Comparison of ENCODE assay signal across 8 mouse cellular contexts in genomic region chr12:44330216-44330719, GRCm38 (mm10). TPM values are rescaled to one million over a fixed set of nuclear protein-coding genes. Genes with fewer than 3 reads are reported as not detected.
DNase-seq lines count a peak whose midpoint lies in the region; ATAC-seq and TF ChIP-seq lines count a peak whose summit lies in the region.

No protein-coding gene starts in this region.

- H3K9ac ChIP-seq in heart, embryonic 13.5 days, result peak overlapping the region; percentile 80; the same call in 1 of the 2 replicates
- H3K9ac ChIP-seq in ES-Bruce4 (ENCODE audit: low read depth, poor library complexity, severe bottlenecking), result peak overlapping the region; percentile 24; the same call in 1 of the 2 replicates
- peak overlapping the region; percentile 62 for H3K9ac ChIP-seq in embryonic facial prominence, embryonic 11.5 days (replicated peaks; ENCODE audit: low read length)
- no peak overlapping the region for H3K9ac ChIP-seq in limb, embryonic 12.5 days (replicated peaks)
- H3K9ac ChIP-seq in stomach, embryonic 15.5 days, result no peak overlapping the region

- peak; percentile 16 for TF ChIP-seq CTCF in ES-Bruce4 (IDR thresholded peaks at IDR 0.05; ENCODE audit: low read depth, low read length)

- peak overlapping the region; percentile 72 for H3K4me3 ChIP-seq in heart, embryonic 13.5 days
- H3K4me3 ChIP-seq in ES-Bruce4 (ENCODE audit: low read depth, low read length), result peak overlapping the region; percentile 83
- H3K4me3 ChIP-seq in embryonic facial prominence, embryonic 11.5 days (ENCODE audit: low read depth, low read length), result peak overlapping the region; percentile 51
- H3K4me3 ChIP-seq in limb, embryonic 12.5 days (replicated peaks), result peak overlapping the region; percentile 59
- peak overlapping the region; percentile 59 for H3K4me3 ChIP-seq in stomach, embryonic 15.5 days (replicated peaks)

- H3K36me3 ChIP-seq in heart, embryonic 13.5 days, result no peaks in the 10 kb centered on the region
- no peaks in the 10 kb centered on the region for H3K36me3 ChIP-seq in ES-Bruce4 (ENCODE audit: control insufficient read depth, insufficient read depth, low read length, poor library complexity, severe bottlenecking)
- H3K36me3 ChIP-seq in embryonic facial prominence, embryonic 11.5 days (replicated peaks; ENCODE audit: control insufficient read depth, insufficient read depth, low read depth, low read length), result no peaks in the 10 kb centered on the region
- no peaks in the 10 kb centered on the region for H3K36me3 ChIP-seq in limb, embryonic 12.5 days
- H3K36me3 ChIP-seq in stomach, embryonic 15.5 days, result no peaks in the 10 kb centered on the region

- no peak for TF ChIP-seq EP300 in ES-Bruce4 (IDR thresholded peaks at IDR 0.05; ENCODE audit: insufficient read depth, low read depth, low read length)

- intact Hi-C loops in heart, postnatal 14 days (cut with DNase I), result no loop called here

- DNase-seq in heart, postnatal 14 days, result no peak
- DNase-seq in embryonic facial prominence, embryonic 11.5 days (ENCODE audit: low spot score), result peak; percentile 23
- no peak for DNase-seq in layer of hippocampus, adult 11-12 months (ENCODE audit: low spot score)
- no peak for DNase-seq in heart, adult 18-20 months

- no peak for ATAC-seq in heart, embryonic 13.5 days (ENCODE audit: extremely low read depth, insufficient number of reproducible peaks, low FRiP score, low TSS enrichment)
- no peak; the same call in 1 of the 2 replicates for ATAC-seq in embryonic facial prominence, embryonic 11.5 days (replicated peaks; ENCODE audit: insufficient number of reproducible peaks, low FRiP score, low TSS enrichment, low read depth)
- no peak for ATAC-seq in limb, embryonic 12.5 days (ENCODE audit: insufficient number of reproducible peaks, insufficient read depth, low FRiP score, low TSS enrichment, low read depth)
- no peak for ATAC-seq in stomach, embryonic 15.5 days (ENCODE audit: insufficient read depth, low FRiP score, low read depth)

- H3K4me2 ChIP-seq in heart, embryonic 13.5 days, result peak overlapping the region; percentile 100
- peak overlapping the region; percentile 77 for H3K4me2 ChIP-seq in embryonic facial prominence, embryonic 11.5 days (ENCODE audit: low read depth, low read length)
- peak overlapping the region; percentile 99 for H3K4me2 ChIP-seq in limb, embryonic 12.5 days
- peak overlapping the region; percentile 99 for H3K4me2 ChIP-seq in stomach, embryonic 15.5 days

- H3K27me3 ChIP-seq in heart, embryonic 13.5 days (replicated peaks), result peaks cover 41% of the 10 kb centered on the region
- no peaks in the 10 kb centered on the region for H3K27me3 ChIP-seq in ES-Bruce4 (ENCODE audit: control insufficient read depth, insufficient read depth, low read length, poor library complexity, severe bottlenecking)
- H3K27me3 ChIP-seq in embryonic facial prominence, embryonic 11.5 days (ENCODE audit: control insufficient read depth, insufficient read depth, low read length), result peaks cover 5% of the 10 kb centered on the region; the same call in 1 of the 2 replicates
- H3K27me3 ChIP-seq in limb, embryonic 12.5 days, result peaks cover 50% of the 10 kb centered on the region
- peaks cover 13% of the 10 kb centered on the region for H3K27me3 ChIP-seq in stomach, embryonic 15.5 days (replicated peaks)

- no peak overlapping the region for H3K27ac ChIP-seq in heart, embryonic 13.5 days (replicated peaks)
- H3K27ac ChIP-seq in ES-Bruce4 (ENCODE audit: insufficient read depth, low read length), result no peak overlapping the region
- no peak overlapping the region for H3K27ac ChIP-seq in embryonic facial prominence, embryonic 11.5 days (replicated peaks; ENCODE audit: low read depth, low read length)
- H3K27ac ChIP-seq in limb, embryonic 12.5 days, result no peak overlapping the region
- H3K27ac ChIP-seq in stomach, embryonic 15.5 days, result no peak overlapping the region

- no peaks in the 10 kb centered on the region for H3K9me3 ChIP-seq in heart, embryonic 13.5 days
- no peaks in the 10 kb centered on the region for H3K9me3 ChIP-seq in ES-Bruce4 (replicated peaks; ENCODE audit: control insufficient read depth, insufficient read depth, low read length, poor library complexity, severe bottlenecking)
- no peaks in the 10 kb centered on the region for H3K9me3 ChIP-seq in embryonic facial prominence, embryonic 11.5 days (replicated peaks; ENCODE audit: control insufficient read depth, low read length)
- no peaks in the 10 kb centered on the region for H3K9me3 ChIP-seq in limb, embryonic 12.5 days
- H3K9me3 ChIP-seq in stomach, embryonic 15.5 days, result no peaks in the 10 kb centered on the region

- no peak for TF ChIP-seq POLR2A in ES-Bruce4 (IDR thresholded peaks at IDR 0.05; ENCODE audit: insufficient read depth, low read length)

- 3% methylated on average over 9 of the region's 9 CpGs for WGBS in heart, embryonic 13.5 days
- WGBS in embryonic facial prominence, embryonic 11.5 days, result 3% methylated on average over 9 of the region's 9 CpGs
- WGBS in limb, embryonic 12.5 days, result under 1% methylated on average over 9 of the region's 9 CpGs
- WGBS in stomach, embryonic 15.5 days, result 3% methylated on average over 9 of the region's 9 CpGs

- H3K4me1 ChIP-seq in heart, embryonic 13.5 days, result peaks cover 13% of the 10 kb centered on the region
- no peaks in the 10 kb centered on the region for H3K4me1 ChIP-seq in ES-Bruce4 (ENCODE audit: control insufficient read depth, insufficient read depth, low read length)
- no peaks in the 10 kb centered on the region for H3K4me1 ChIP-seq in embryonic facial prominence, embryonic 11.5 days (ENCODE audit: control insufficient read depth, insufficient read depth, low read length)
- H3K4me1 ChIP-seq in limb, embryonic 12.5 days (replicated peaks), result peaks cover 12% of the 10 kb centered on the region
- H3K4me1 ChIP-seq in stomach, embryonic 15.5 days, result peaks cover 11% of the 10 kb centered on the region

RNA-seq across cellular contexts. Expression of gene Nrcam, which starts 1.6 kb away (rescaled TPM):
- 0.88 and 1.1 TPM in 2 replicates for polyA plus RNA-seq in heart, embryonic 13.5 days (2015; fragmentation: Nextera tagmentation; extraction: Ambion mirVana)
- total RNA-seq in heart, postnatal 14 days (2021), result under 1 TPM; 0.32 to 0.45 TPM
- 2.3 and 2.7 TPM in 2 replicates for polyA plus RNA-seq in ES-Bruce4 (2011; ENCODE audit: insufficient read depth, insufficient read length, low read depth, missing spikeins)
- polyA plus RNA-seq in embryonic facial prominence, embryonic 11.5 days (2014; fragmentation: Nextera tagmentation; extraction: Ambion mirVana), result 21.3 and 22.3 TPM in 2 replicates
- 2.0 and 2.5 TPM in 2 replicates for polyA plus RNA-seq in limb, embryonic 12.5 days (2016; fragmentation: Nextera tagmentation; extraction: Ambion mirVana)
- 5.0 and 5.2 TPM in 2 replicates for polyA plus RNA-seq in stomach, embryonic 15.5 days (2015; fragmentation: Nextera tagmentation; extraction: Ambion mirVana)
- under 1 TPM; 0.18 to 0.52 TPM for total RNA-seq in heart, adult 18-20 months (2021)

Comparison
In these comparisons a context has a peak if more than half of its experiments do, and no peak if none do; other contexts are left out.
1. H3K9ac ChIP-seq: peak in heart, embryonic 13.5 days (single experiment), ES-Bruce4 (single experiment) and embryonic facial prominence, embryonic 11.5 days (single experiment); none in limb, embryonic 12.5 days (single experiment) and stomach, embryonic 15.5 days (single experiment).
2. Peak in every context shown above with its lines, with median percentiles within 50 percentile points of each other: H3K4me2 ChIP-seq and H3K4me3 ChIP-seq.